Mouse (Mus musculus): ENCODE measurements around the gene Lyzl6. TPM values are rescaled to one million over a fixed set of nuclear protein-coding genes. Genes with fewer than 3 reads are reported as not detected.

Gene Lyzl6
- polyA plus RNA-seq, 1 experiment, result not detected

GRCm38 (mm10) chr11:103662546-103662945 lies 23.9 kb upstream of the Lyzl6 start:
- Histone ChIP-seq H3K9me3 (peaks cover 5% of the 10 kb centered on the region), H3K36me3 (replicated peaks; ENCODE audit: low read length) (no peaks in the 10 kb centered on the region), H3K27me3 (replicated peaks) (peaks cover 74% of the 10 kb centered on the region), H3K4me1 (peaks cover 9% of the 10 kb centered on the region), H3K4me3 (replicated peaks) (no peak overlapping the region)
- TF ChIP-seq FLI1 (IDR thresholded peaks at IDR 0.05; ENCODE audit: low read length), result no peak

- H3K36me3 ChIP-seq (replicated peaks; ENCODE audit: low read length), result no peaks in the 10 kb centered on the region
- no peak for TF ChIP-seq GATA1 (IDR thresholded peaks at IDR 0.05; ENCODE audit: borderline replicate concordance, low read length)
- no peak for TF ChIP-seq FLI1 (IDR thresholded peaks at IDR 0.05; ENCODE audit: low read length)
- peaks cover 74% of the 10 kb centered on the region for H3K27me3 ChIP-seq (replicated peaks)
Measured at GRCm38 (mm10) chr11:103661863-103662262, 23.2 kb upstream of the Lyzl6 start.

GRCm38 (mm10) chr11:103658189-103658588 lies 19.5 kb upstream of the Lyzl6 start:
- no peaks in the 10 kb centered on the region for H3K36me3 ChIP-seq (replicated peaks; ENCODE audit: low read length)
- no peak overlapping the region for H3K4me3 ChIP-seq (replicated peaks)
- H3K9me3 ChIP-seq, result peaks cover 5% of the 10 kb centered on the region
- no peaks in the 10 kb centered on the region for H3K4me1 ChIP-seq
- TF ChIP-seq GATA1 (IDR thresholded peaks at IDR 0.05; ENCODE audit: borderline replicate concordance, low read length) (no peak), FLI1 (IDR thresholded peaks at IDR 0.05; ENCODE audit: low read length) (no peak)
- peaks cover 78% of the 10 kb centered on the region for H3K27me3 ChIP-seq (replicated peaks)

More at GRCm38 (mm10) chr11:103661863-103662262, 23.2 kb upstream of the Lyzl6 start:
- Histone ChIP-seq H3K4me3 (replicated peaks) (no peak overlapping the region), H3K4me1 (peaks cover 9% of the 10 kb centered on the region), H3K9me3 (peaks cover 5% of the 10 kb centered on the region)

GRCm38 (mm10) chr11:103656520-103656919 lies 17.8 kb upstream of the Lyzl6 start:
- Histone ChIP-seq H3K27me3 (replicated peaks) (peaks cover 83% of the 10 kb centered on the region), H3K4me1 (no peaks in the 10 kb centered on the region), H3K9me3 (peaks cover 5% of the 10 kb centered on the region), H3K36me3 (replicated peaks; ENCODE audit: low read length) (no peaks in the 10 kb centered on the region), H3K4me3 (replicated peaks) (no peak overlapping the region)
- TF ChIP-seq GATA1 (IDR thresholded peaks at IDR 0.05; ENCODE audit: borderline replicate concordance, low read length), result no peak
- TF ChIP-seq FLI1 (IDR thresholded peaks at IDR 0.05; ENCODE audit: low read length), result no peak

- Histone ChIP-seq H3K9me3 (no peaks in the 10 kb centered on the region), H3K4me3 (replicated peaks) (no peak overlapping the region), H3K4me1 (peaks cover 13% of the 10 kb centered on the region), H3K27me3 (replicated peaks) (peaks cover 94% of the 10 kb centered on the region), H3K36me3 (replicated peaks; ENCODE audit: low read length) (no peaks in the 10 kb centered on the region)
- no peak for TF ChIP-seq FLI1 (IDR thresholded peaks at IDR 0.05; ENCODE audit: low read length)
- TF ChIP-seq GATA1 (IDR thresholded peaks at IDR 0.05; ENCODE audit: borderline replicate concordance, low read length), result no peak
Measured at GRCm38 (mm10) chr11:103653359-103653965, 14.8 kb upstream of the Lyzl6 start.

GRCm38 (mm10) chr11:103651426-103651825 lies 12.7 kb upstream of the Lyzl6 start:
- Histone ChIP-seq H3K4me3 (replicated peaks) (no peak overlapping the region), H3K9me3 (peaks cover 9% of the 10 kb centered on the region), H3K4me1 (peaks cover 19% of the 10 kb centered on the region), H3K36me3 (replicated peaks; ENCODE audit: low read length) (no peaks in the 10 kb centered on the region), H3K27me3 (replicated peaks) (peaks cover 97% of the 10 kb centered on the region)
- TF ChIP-seq GATA1 (IDR thresholded peaks at IDR 0.05; ENCODE audit: borderline replicate concordance, low read length) (no peak), FLI1 (IDR thresholded peaks at IDR 0.05; ENCODE audit: low read length) (no peak)

GRCm38 (mm10) chr11:103649983-103650493 lies 11.3 kb upstream of the Lyzl6 start:
- H3K36me3 ChIP-seq (replicated peaks; ENCODE audit: low read length), result no peaks in the 10 kb centered on the region
- H3K4me1 ChIP-seq, result peaks cover 23% of the 10 kb centered on the region
- TF ChIP-seq FLI1 (IDR thresholded peaks at IDR 0.05; ENCODE audit: low read length) (no peak), GATA1 (IDR thresholded peaks at IDR 0.05; ENCODE audit: borderline replicate concordance, low read length) (no peak)
- peak overlapping the region; percentile 85 for H3K4me3 ChIP-seq (replicated peaks)
- H3K9me3 ChIP-seq, result peaks cover 20% of the 10 kb centered on the region
- H3K27me3 ChIP-seq (replicated peaks), result peaks cover 98% of the 10 kb centered on the region

GRCm38 (mm10) chr11:103649301-103649982 lies 10.8 kb upstream of the Lyzl6 start, which contains the start of gene Rprml:
Rprml (plus strand) TSS chr11:103649570.
- H3K36me3 ChIP-seq (replicated peaks; ENCODE audit: low read length), result no peaks in the 10 kb centered on the region
- H3K4me1 ChIP-seq, result peaks cover 23% of the 10 kb centered on the region
- H3K27me3 ChIP-seq (replicated peaks), result peaks cover 95% of the 10 kb centered on the region
- H3K9me3 ChIP-seq, result peaks cover 24% of the 10 kb centered on the region
- no peak for TF ChIP-seq GATA1 (IDR thresholded peaks at IDR 0.05; ENCODE audit: borderline replicate concordance, low read length)
- no peak for TF ChIP-seq FLI1 (IDR thresholded peaks at IDR 0.05; ENCODE audit: low read length)
- peak within 1 kb of the TSS; percentile 85 for H3K4me3 ChIP-seq (replicated peaks)

GRCm38 (mm10) chr11:103648656-103649055 lies 10.0 kb upstream of the Lyzl6 start:
- TF ChIP-seq FLI1 (IDR thresholded peaks at IDR 0.05; ENCODE audit: low read length) (no peak), GATA1 (IDR thresholded peaks at IDR 0.05; ENCODE audit: borderline replicate concordance, low read length) (no peak)
- H3K4me3 ChIP-seq (replicated peaks), result no peak overlapping the region
- H3K27me3 ChIP-seq (replicated peaks), result peaks cover 92% of the 10 kb centered on the region
- H3K4me1 ChIP-seq, result peaks cover 23% of the 10 kb centered on the region
- H3K36me3 ChIP-seq (replicated peaks; ENCODE audit: low read length), result no peaks in the 10 kb centered on the region
- peaks cover 31% of the 10 kb centered on the region for H3K9me3 ChIP-seq

All from megakaryocyte, embryonic 14.5 days (primary cell).